Mouse (Mus musculus): ENCODE measurements around the gene Capg. TPM values are rescaled to one million over a fixed set of nuclear protein-coding genes. Genes with fewer than 3 reads are reported as not detected.
A peak's percentile ranks its signal among the peaks of the same experiment; 100 is the strongest.

The Capg gene
- polyA plus RNA-seq, 1 experiment from 2014 or later: 98.6 TPM

DNA sequence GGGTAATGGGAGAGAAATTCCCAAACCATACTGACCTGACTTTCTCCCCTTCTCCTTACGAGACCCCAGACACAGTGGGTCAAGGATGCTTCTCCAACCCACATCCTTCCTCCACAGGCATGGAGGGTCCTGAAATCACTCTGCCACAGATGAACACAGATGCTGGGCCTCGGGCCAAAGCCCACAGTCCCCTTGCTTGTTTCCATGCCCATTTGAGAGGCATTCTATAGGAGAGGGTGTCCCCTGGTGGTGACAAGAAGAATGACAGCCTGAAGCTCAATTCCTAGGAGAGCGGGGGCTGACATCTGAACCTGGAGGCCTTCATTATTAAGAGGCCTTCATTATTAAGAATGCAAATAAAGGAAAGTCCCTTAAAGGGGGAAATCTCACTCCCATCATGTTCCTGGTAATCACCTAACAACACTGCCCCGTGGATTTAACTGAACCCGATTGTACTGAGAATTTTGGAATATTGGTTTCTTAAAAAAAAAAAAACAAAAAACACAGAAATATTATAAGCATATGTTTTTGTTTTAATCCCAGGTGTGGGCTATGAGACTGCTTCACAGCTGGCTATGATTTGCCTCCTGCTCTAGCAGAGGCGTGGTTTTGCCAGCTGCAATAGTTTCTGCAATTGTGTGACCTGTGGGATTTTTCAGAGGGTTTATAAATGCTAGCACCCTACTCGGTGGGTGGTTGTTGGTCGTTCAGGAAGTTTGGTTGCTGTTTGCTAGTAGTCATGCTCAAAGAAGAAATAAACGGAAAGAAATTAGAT lies 10.0 kb upstream of the Capg start:
- Histone ChIP-seq H3K9ac (no peak overlapping the region), H3K4me1 (peaks cover 6% of the 10 kb centered on the region; the same call in 1 of the 2 replicates), H3K27ac (no peak overlapping the region), H3K4me3 (replicated peaks) (no peak overlapping the region), H3K36me3 (no peaks in the 10 kb centered on the region), H3K4me2 (no peak overlapping the region), H3K27me3 (replicated peaks) (no peaks in the 10 kb centered on the region), H3K9me3 (no peaks in the 10 kb centered on the region)
- 39% methylated on average over 9 of the region's 9 CpGs for WGBS
- ATAC-seq (ENCODE audit: insufficient read depth, low FRiP score, low read depth): no peak

DNA sequence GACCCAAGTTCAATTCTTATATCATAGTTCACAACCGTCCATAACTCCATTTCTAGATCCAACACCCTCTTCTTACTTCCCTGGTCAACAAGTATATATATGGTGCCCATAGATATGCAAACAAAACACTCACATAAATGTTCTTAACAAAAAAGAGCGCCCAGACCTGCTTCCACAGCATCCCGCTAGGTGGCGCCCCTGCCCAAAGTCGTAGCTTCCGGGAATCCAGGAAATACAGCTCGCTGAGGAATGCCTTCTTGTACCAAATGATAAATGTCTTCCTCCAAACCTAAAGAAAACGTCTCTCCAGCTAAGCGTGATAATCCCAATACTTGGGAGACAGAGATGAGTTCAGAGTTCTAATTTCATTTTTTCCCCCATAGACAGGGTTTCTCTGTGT lies 9.0 kb upstream of the Capg start:
- no peaks in the 10 kb centered on the region for H3K36me3 ChIP-seq
- 4% methylated on average over 9 of the region's 9 CpGs for WGBS
- no peak for ATAC-seq (ENCODE audit: insufficient read depth, low FRiP score, low read depth)
- H3K4me1 ChIP-seq: peaks cover 6% of the 10 kb centered on the region; the same call in 1 of the 2 replicates
- no peak overlapping the region for H3K27ac ChIP-seq
- no peaks in the 10 kb centered on the region for H3K27me3 ChIP-seq (replicated peaks)
- H3K4me2 ChIP-seq: peak overlapping the region; percentile 43; the same call in 1 of the 2 replicates
- H3K9me3 ChIP-seq: no peaks in the 10 kb centered on the region
- H3K4me3 ChIP-seq (replicated peaks): no peak overlapping the region
- no peak overlapping the region for H3K9ac ChIP-seq

DNA sequence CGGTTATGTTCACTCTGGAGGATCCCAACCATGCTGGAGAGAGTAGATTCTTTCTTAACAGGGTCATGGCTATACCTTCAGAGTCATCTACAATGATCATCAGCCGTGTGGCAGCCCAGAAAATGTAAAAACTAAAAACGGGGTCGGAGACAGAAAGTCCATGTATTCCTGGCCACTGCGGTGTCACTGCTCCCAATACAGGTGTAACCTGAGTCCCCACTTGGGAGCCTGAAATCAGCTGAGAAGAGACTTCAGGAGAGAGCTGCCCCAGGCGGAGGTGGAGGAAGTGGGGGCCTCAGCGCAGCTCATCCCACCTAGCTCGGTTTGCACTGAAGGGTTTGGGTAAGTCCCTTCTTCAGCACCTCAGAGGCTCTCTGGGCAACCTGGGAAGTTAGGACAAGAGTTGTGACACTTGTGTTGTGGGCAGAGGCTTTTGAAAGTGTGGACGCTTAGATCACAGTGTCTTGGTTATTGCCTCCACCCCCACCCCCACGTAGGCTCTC lies 6.1 kb upstream of the Capg start:
- Histone ChIP-seq H3K4me1 (peaks cover 6% of the 10 kb centered on the region; the same call in 1 of the 2 replicates), H3K4me2 (peak overlapping the region; percentile 72), H3K27ac (no peak overlapping the region), H3K9ac (peak overlapping the region; percentile 23; the same call in 1 of the 2 replicates), H3K4me3 (replicated peaks) (peak overlapping the region; percentile 48), H3K36me3 (no peaks in the 10 kb centered on the region), H3K9me3 (no peaks in the 10 kb centered on the region), H3K27me3 (replicated peaks) (no peaks in the 10 kb centered on the region)
- 45% methylated on average over 10 of the region's 10 CpGs for WGBS
- ATAC-seq (ENCODE audit: insufficient read depth, low FRiP score, low read depth): no peak

DNA sequence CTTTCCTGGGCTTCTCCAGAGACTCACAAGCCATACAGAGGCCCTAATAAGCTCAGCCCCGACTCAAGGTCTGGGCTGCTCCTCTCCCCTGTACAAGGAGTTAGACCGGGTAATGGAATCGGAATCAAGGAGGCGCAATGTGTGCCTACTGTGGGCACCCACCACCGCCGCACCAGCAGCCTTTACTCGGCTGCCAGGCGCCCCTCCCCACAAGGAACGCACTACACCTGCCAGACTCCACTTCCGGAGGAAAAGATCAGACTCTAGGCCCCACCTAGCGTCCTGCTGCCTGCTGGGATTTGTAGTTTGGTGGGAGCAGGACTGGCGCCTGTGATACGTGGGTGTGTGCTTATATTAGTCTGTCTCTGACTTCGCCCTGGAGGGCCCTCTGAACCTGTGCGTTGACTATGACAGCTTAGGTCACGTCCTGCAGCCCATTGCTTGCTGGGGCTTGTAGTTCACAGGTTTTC lies 5.6 kb upstream of the Capg start:
- no peaks in the 10 kb centered on the region for H3K9me3 ChIP-seq
- H3K36me3 ChIP-seq: no peaks in the 10 kb centered on the region
- H3K27me3 ChIP-seq (replicated peaks): no peaks in the 10 kb centered on the region
- H3K4me2 ChIP-seq: peak overlapping the region; percentile 72
- peak overlapping the region; percentile 19; the same call in 1 of the 2 replicates for H3K27ac ChIP-seq
- H3K4me1 ChIP-seq: peaks cover 6% of the 10 kb centered on the region; the same call in 1 of the 2 replicates
- 3% methylated on average over 16 of the region's 16 CpGs for WGBS
- peak; percentile 97 for ATAC-seq (ENCODE audit: insufficient read depth, low FRiP score, low read depth)
- peak overlapping the region; percentile 23; the same call in 1 of the 2 replicates for H3K9ac ChIP-seq
- peak overlapping the region; percentile 48 for H3K4me3 ChIP-seq (replicated peaks)

DNA sequence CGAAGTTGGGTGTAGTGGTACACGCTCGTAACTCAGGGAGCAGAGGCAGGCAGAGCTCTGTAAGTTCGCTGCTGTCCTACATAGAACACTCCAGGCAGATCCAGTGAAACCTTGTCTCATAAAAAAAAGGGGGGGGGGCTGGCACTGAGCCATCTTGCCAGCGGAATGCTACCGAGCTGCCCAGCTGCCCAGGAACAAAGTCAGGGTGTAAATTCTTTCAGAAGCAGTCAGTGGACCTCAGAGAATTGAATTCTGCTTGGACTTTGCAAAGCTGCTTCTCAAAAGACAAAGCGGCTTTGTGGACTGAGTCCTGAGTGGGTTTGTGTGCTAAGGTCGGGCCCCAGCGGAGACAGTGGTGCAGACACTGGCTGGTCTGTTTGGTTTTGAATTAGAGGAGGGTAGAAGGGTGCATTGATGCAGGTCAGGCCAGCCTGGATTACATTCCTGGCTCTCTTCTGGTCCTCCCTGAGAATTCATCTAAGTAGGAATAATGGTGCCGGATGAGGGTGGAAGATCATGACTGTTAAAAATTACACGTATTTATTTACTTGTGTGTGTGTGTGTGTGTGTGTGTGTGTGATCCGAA lies 833 bp upstream of the Capg start:
- Histone ChIP-seq H3K4me3 (replicated peaks) (no peak overlapping the region), H3K9ac (no peak overlapping the region), H3K36me3 (0 out of 2 replicates have a peak, but pooled peaks cover 3% of the 10 kb centered on the region), H3K27ac (no peak overlapping the region), H3K4me2 (no peak overlapping the region), H3K4me1 (no peaks in the 10 kb centered on the region), H3K27me3 (replicated peaks) (no peaks in the 10 kb centered on the region), H3K9me3 (no peaks in the 10 kb centered on the region)
- 73% methylated on average over 12 of the region's 12 CpGs for WGBS
- no peak for ATAC-seq (ENCODE audit: insufficient read depth, low FRiP score, low read depth)

DNA sequence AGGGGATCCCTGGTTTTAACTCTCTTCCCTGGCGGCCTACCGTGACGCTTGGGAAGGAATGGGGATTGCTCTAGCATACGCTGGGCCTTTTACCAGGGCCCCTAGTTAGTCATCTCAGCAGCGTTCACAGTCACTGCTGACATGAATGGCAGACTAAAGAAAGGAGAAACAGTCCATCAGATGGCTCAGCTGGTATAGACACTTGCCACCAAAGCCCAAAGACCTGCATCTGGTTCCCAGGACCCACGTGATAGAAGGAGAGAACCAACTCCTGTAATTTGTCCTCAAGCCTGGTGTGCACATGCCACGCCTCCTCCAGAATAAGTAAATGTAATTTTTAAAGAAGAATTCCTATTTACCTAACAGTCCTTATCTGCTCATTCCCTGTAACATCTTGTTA lies 1.2 kb downstream of the Capg start:
- H3K4me1 ChIP-seq: 0 out of 2 replicates have a peak, but pooled peaks cover 3% of the 10 kb centered on the region
- H3K9me3 ChIP-seq: no peaks in the 10 kb centered on the region
- 68% methylated on average over 7 of the region's 7 CpGs for WGBS
- no peak overlapping the region for H3K27ac ChIP-seq
- ATAC-seq (ENCODE audit: insufficient read depth, low FRiP score, low read depth): no peak
- no peak overlapping the region for H3K4me3 ChIP-seq (replicated peaks)
- H3K4me2 ChIP-seq: no peak overlapping the region
- no peaks in the 10 kb centered on the region for H3K27me3 ChIP-seq (replicated peaks)
- H3K36me3 ChIP-seq: 0 out of 2 replicates have a peak, but pooled peaks cover 3% of the 10 kb centered on the region
- H3K9ac ChIP-seq: no peak overlapping the region

DNA sequence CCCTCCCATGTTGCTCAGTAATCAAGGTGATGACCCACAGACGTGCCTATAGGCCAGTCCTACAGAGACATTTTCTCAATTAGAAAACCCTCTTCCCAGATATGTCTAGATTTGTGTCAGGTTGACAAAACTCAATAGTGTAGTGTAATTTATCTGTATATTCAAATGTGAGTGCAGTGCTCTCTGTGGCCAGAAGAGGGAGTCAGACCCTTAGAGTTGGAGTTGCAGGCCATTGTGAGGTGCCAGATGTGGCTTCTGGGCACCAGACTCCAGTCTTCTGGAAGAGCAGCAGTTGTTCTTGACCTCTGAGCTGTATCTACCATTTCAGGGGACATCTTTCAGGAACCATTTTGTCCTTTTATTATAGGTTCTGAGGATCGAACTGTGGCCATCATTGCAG lies 2.9 kb downstream of the Capg start:
- 93% methylated on average over 2 of the region's 2 CpGs for WGBS
- Histone ChIP-seq H3K9ac (no peak overlapping the region), H3K4me2 (no peak overlapping the region), H3K27ac (no peak overlapping the region), H3K4me1 (peaks cover 13% of the 10 kb centered on the region; the same call in 1 of the 2 replicates), H3K27me3 (replicated peaks) (no peaks in the 10 kb centered on the region), H3K9me3 (no peaks in the 10 kb centered on the region), H3K36me3 (0 out of 2 replicates have a peak, but pooled peaks cover 3% of the 10 kb centered on the region), H3K4me3 (replicated peaks) (no peak overlapping the region)
- no peak for ATAC-seq (ENCODE audit: insufficient read depth, low FRiP score, low read depth)

DNA sequence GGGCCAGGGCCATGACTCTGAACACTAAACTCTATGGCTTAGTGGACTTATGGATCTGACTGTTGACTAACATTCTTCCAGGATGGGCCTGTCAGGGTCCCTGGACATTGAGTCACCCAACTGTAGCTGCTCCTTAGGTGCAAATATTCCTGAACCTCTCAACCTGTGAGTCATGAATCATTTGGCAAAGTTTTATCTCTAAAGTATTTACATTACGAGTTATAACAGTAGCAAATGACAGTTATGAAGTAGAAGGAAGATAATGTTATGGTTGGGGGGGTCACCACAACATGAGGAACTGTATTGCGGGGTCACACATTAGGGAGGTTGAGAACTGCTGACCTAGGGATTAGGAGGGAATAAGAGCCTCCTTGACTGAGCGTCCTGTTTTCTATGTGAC lies 3.7 kb downstream of the Capg start:
- 0 out of 2 replicates have a peak, but pooled peaks cover 3% of the 10 kb centered on the region for H3K36me3 ChIP-seq
- H3K27ac ChIP-seq: no peak overlapping the region
- no peaks in the 10 kb centered on the region for H3K9me3 ChIP-seq
- no peak overlapping the region for H3K9ac ChIP-seq
- WGBS: 70% methylated on average over 3 of the region's 3 CpGs
- no peak overlapping the region for H3K4me3 ChIP-seq (replicated peaks)
- H3K4me1 ChIP-seq: peaks cover 13% of the 10 kb centered on the region; the same call in 1 of the 2 replicates
- H3K27me3 ChIP-seq (replicated peaks): no peaks in the 10 kb centered on the region
- H3K4me2 ChIP-seq: no peak overlapping the region
- ATAC-seq (ENCODE audit: insufficient read depth, low FRiP score, low read depth): no peak

DNA sequence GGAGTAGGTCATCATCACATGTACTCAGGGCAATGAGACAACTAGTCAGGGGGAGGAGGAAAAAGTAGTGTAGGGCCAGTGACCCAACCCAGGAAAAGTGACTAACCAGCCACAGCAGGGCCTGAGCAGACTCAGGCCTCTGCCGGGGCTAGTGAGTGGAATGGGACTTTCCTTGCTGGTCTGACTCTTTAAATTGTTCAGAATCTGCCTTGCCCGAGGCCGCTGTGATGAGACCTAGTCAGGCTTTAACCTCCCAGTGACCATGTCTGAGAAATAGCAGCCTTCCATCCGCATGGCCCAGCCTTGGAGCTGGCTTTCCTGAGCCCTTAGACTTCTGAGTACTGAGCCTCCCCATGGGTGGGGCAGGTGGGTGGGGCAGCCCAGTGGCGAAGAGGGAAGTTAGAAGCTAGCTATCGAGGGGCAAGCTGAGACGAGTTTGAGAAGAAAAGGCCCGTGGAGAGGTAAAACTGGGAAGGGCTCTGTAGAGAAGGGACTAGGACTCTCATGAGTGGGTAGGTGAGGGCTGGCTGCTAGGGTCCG lies 4.9 kb downstream of the Capg start:
- Histone ChIP-seq H3K4me2 (peak overlapping the region; percentile 22), H3K27ac (peak overlapping the region; percentile 65), H3K36me3 (0 out of 2 replicates have a peak, but pooled peaks cover 3% of the 10 kb centered on the region), H3K27me3 (replicated peaks) (no peaks in the 10 kb centered on the region), H3K9ac (no peak overlapping the region), H3K9me3 (no peaks in the 10 kb centered on the region), H3K4me1 (peaks cover 19% of the 10 kb centered on the region), H3K4me3 (replicated peaks) (no peak overlapping the region; the same call in 1 of the 2 replicates)
- peak; percentile 24; the same call in 1 of the 2 replicates for ATAC-seq (ENCODE audit: insufficient read depth, low FRiP score, low read depth)
- WGBS: 49% methylated on average over 9 of the region's 9 CpGs

DNA sequence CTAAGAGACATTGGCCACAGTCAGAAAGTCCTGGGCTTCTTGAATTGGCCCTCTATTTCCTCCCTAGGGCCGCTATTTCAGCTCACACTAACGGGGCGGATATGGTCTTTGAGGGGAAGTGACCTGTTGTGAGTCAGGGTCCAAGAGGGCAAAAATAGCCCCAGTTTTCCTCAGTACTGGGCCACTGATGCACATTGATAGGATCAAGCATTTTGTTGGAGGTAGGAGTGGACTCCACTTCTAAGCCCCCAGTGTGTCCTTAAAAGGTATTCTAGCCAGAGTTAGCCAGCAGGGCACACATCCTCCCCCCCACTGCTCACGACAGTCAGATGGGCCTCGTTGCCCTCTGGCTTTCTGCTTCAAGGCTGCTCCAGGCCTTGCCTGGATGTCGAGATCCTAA lies 5.8 kb downstream of the Capg start:
- 0 out of 2 replicates have a peak, but pooled peaks cover 3% of the 10 kb centered on the region for H3K36me3 ChIP-seq
- H3K4me1 ChIP-seq: peaks cover 19% of the 10 kb centered on the region
- H3K27ac ChIP-seq: peak overlapping the region; percentile 65; the same call in 1 of the 2 replicates
- no peaks in the 10 kb centered on the region for H3K27me3 ChIP-seq (replicated peaks)
- no peaks in the 10 kb centered on the region for H3K9me3 ChIP-seq
- no peak for ATAC-seq (ENCODE audit: insufficient read depth, low FRiP score, low read depth)
- H3K9ac ChIP-seq: no peak overlapping the region
- H3K4me2 ChIP-seq: peak overlapping the region; percentile 22; the same call in 1 of the 2 replicates
- no peak overlapping the region; the same call in 1 of the 2 replicates for H3K4me3 ChIP-seq (replicated peaks)
- 72% methylated on average over 6 of the region's 6 CpGs for WGBS

DNA sequence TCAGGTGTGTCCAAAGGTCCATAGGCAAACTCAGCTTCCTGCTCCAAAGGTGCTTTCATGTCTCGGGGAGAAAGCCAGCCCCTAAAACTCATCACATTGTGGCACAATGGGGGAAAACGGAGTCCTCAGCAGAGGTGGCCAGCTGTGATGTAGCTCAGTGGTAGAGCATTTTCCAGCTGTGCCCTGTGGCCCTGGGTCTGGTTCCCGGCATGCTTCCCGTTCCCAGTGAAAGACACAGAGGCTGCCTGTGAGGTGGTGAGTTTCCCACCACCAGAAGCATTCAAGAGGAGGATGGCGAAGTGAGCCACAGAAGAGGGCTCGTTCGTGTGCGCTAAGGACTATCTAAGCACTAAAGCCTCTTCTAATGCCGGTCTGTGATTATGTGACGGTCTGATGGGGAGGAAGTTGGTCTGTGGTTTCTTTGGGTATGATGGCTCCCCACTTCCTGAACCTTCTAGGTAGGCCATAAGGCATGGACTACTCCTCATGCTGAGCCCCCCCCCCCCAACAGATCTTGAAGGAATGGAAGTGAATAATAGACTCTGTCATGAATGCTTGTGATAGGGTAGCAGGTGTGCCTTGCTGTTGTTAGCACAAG lies 6.4 kb downstream of the Capg start:
- H3K9me3 ChIP-seq: no peaks in the 10 kb centered on the region
- H3K27ac ChIP-seq: peak overlapping the region; percentile 65; the same call in 1 of the 2 replicates
- ATAC-seq (ENCODE audit: insufficient read depth, low FRiP score, low read depth): no peak
- 0 out of 2 replicates have a peak, but pooled peaks cover 3% of the 10 kb centered on the region for H3K36me3 ChIP-seq
- H3K4me3 ChIP-seq (replicated peaks): no peak overlapping the region; the same call in 1 of the 2 replicates
- 82% methylated on average over 10 of the region's 10 CpGs for WGBS
- no peak overlapping the region for H3K9ac ChIP-seq
- H3K27me3 ChIP-seq (replicated peaks): no peaks in the 10 kb centered on the region
- no peak overlapping the region for H3K4me2 ChIP-seq
- H3K4me1 ChIP-seq: peaks cover 19% of the 10 kb centered on the region

Measured in stomach, embryonic 15.5 days (tissue).